Mouse (Mus musculus) liver, postnatal 0 days (tissue): ENCODE data around the gene Lmx1a. TPM values are rescaled to one million over a fixed set of nuclear protein-coding genes. Genes with fewer than 3 reads are reported as not detected.
A peak's percentile ranks its signal among the peaks of the same experiment; 100 is the strongest.

ENCODE experiments used
- ATAC-seq: fragments of 200-750 bp; cut with Nextera tagmentation; 2 replicates; pipeline ENCODE4 v1.8.0; 2017; ENCODE audit warnings: mild to moderate bottlenecking, moderate library complexity
- DNase-seq: peaks from one replicate; pipeline ENCODE4 v3.0.0-alpha.2; 2016
- H3K27ac ChIP-seq: fragments of 300-500 bp; sonication (generic); 2 replicates; pipeline ENCODE4 v1.5.1; 2014; ENCODE audit warnings: antibody characterized with exemption, moderate library complexity, mild to moderate bottlenecking, low read depth
- H3K27me3 ChIP-seq: fragments of 300-500 bp; sonication (generic); 2 replicates; pipeline ENCODE4 v1.6.1; 2014; ENCODE audit warnings: low read length, control low read depth, mixed read lengths; ENCODE audit not compliant: insufficient read depth
- H3K36me3 ChIP-seq: fragments of 300-500 bp; sonication (generic); replicated peaks from 2 replicates; pipeline ENCODE4 v1.6.1; 2014; ENCODE audit warnings: mild to moderate bottlenecking, control low read depth, low read length, moderate library complexity, mixed read lengths; ENCODE audit not compliant: insufficient read depth
- H3K4me1 ChIP-seq: fragments of 300-500 bp; sonication (generic); 2 replicates; pipeline ENCODE4 v1.6.1; 2014; ENCODE audit warnings: antibody characterized with exemption, mild to moderate bottlenecking, control low read depth; ENCODE audit not compliant: insufficient read depth
- H3K4me2 ChIP-seq: fragments of 300-500 bp; sonication (generic); 2 replicates; pipeline ENCODE4 v1.6.1; 2014; ENCODE audit warnings: low read depth, mild to moderate bottlenecking, low read length, moderate library complexity, mixed read lengths
- H3K4me3 ChIP-seq: fragments of 300-500 bp; sonication (generic); 2 replicates; pipeline ENCODE4 v1.5.1; 2014; ENCODE audit warnings: low read depth, low read length
- H3K9ac ChIP-seq: fragments of 300-500 bp; sonication (generic); replicated peaks from 2 replicates; pipeline ENCODE4 v1.6.1; 2014; ENCODE audit warnings: mild to moderate bottlenecking, moderate library complexity
- H3K9me3 ChIP-seq: fragments of 300-500 bp; sonication (generic); 2 replicates; pipeline ENCODE4 v1.6.1; 2016; ENCODE audit warnings: mild to moderate bottlenecking, control low read depth, low read length, mixed read lengths
- CTCF ChIP-seq: sonication (generic); IDR thresholded peaks from 2 replicates; pipeline ENCODE4 v1.5.1; 2016; ENCODE audit warnings: antibody characterized with exemption, low read depth
- EP300 ChIP-seq: IDR thresholded peaks from 2 replicates; pipeline ENCODE4 v1.6.1; 2016; ENCODE audit warnings: antibody characterized with exemption, low read depth, mild to moderate bottlenecking
- WGBS: fragments of 180-500 bp; shearing (Covaris S2); extraction: QIAGEN DNeasy Blood & Tissue Kit; methylation state at CpG from one replicate; pipeline ENCODE4 v1.1.7; 2014; ENCODE audit not compliant: insufficient replicate concordance; 5-methylcytosine and 5-hydroxymethylcytosine counted together
- polyA plus RNA-seq: library from polyadenylated mRNA; unstranded; fragments of >200 nt; fragmentation: Nextera tagmentation; extraction: Ambion mirVana; gene quantifications from 2 replicates; pipeline ENCODE4 v1.2.1, GENCODE M21; 2015

Gene Lmx1a
- polyA plus RNA-seq, result not detected in 2 replicates

DNA sequence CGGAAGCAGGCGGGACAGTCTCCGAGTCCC lies at the start of gene Lmx1a:
TSS of gene Lmx1a (plus strand) at position 6 of the 30 bp plus-strand sequence.
- TF ChIP-seq EP300, result no peak
- Histone ChIP-seq H3K27me3 (peaks cover 80% of the 10 kb centered on the region), H3K27ac (no peak within 1 kb of the TSS), H3K9ac (no peak within 1 kb of the TSS), H3K4me3 (peak within 1 kb of the TSS; percentile 37), H3K9me3 (no peaks in the 10 kb centered on the region), H3K36me3 (no peaks in the 10 kb centered on the region), H3K4me2 (peak within 1 kb of the TSS; percentile 64), H3K4me1 (no peaks in the 10 kb centered on the region)
- no peak for ATAC-seq
- 6% methylated on average over 3 of the region's 3 CpGs for WGBS
- DNase-seq, result no peak

DNA sequence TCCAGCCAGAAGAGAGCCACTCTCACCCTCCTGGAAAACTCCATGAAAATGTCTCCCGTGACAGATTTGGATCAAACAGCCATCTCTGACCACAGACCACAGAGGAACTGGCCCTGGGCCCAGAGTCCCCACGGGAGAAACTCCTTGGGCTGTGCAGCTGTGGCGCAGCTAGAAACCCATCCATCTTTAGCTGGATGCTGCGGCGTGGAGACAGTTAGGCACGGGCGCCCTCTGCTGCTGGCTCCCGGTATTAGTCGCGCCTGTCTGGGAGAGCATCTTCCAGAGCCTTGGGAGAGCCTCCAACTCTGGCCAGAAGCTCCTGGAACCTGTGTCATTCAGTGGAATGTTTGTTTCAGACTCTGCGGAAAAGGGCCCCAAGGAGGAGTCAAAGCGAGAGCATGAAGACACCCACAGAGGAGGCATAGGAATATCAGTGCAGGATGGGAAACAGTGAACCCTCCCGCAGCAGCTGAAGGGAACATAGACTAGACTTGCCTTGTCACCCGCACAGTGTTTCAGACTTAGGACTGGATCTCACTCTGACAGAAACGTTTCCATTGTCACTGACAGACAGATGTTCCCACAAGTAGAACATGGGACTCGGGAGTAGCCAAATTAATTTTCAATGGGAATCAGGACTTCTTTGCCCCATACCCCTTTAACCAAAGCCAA lies 44.0 kb upstream of the Lmx1a start:
- H3K4me2 ChIP-seq, result no peak overlapping the region
- H3K4me3 ChIP-seq, result no peak overlapping the region
- no peak overlapping the region for H3K27ac ChIP-seq
- H3K9me3 ChIP-seq, result no peaks in the 10 kb centered on the region
- H3K27me3 ChIP-seq, result peaks cover 4% of the 10 kb centered on the region; the same call in 1 of the 2 replicates
- no peak for ATAC-seq
- H3K4me1 ChIP-seq, result no peaks in the 10 kb centered on the region
- 16% methylated on average over 16 of the region's 16 CpGs for WGBS
- H3K9ac ChIP-seq, result no peak overlapping the region
- DNase-seq, result peak; percentile 80
- no peaks in the 10 kb centered on the region for H3K36me3 ChIP-seq
- TF ChIP-seq CTCF (peak; percentile 77), EP300 (no peak)

DNA sequence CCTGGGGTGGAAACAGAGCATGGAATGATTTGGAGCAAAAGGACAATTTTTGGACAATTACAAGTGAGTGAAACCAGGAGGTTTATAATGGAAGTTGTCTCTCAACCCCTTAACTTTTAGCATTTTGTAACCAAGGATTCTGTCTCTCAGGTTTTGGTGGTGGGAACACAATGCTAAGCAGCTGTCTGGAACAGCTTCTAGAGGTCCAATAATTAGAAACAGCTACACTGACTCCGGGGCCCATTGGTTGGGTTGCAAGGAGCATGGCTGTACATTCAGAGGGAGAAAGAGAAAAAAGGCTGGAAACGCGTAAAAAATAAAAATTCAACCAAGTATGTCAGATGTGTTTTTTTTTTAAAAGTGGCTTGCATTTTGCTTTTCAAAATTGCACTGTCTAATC lies 40.4 kb upstream of the Lmx1a start:
- no peak for ATAC-seq
- H3K9me3 ChIP-seq, result no peaks in the 10 kb centered on the region
- no peaks in the 10 kb centered on the region for H3K36me3 ChIP-seq
- WGBS, result 89% methylated on average over 3 of the region's 3 CpGs
- no peak overlapping the region for H3K27ac ChIP-seq
- H3K4me1 ChIP-seq, result no peaks in the 10 kb centered on the region
- no peak for DNase-seq
- H3K9ac ChIP-seq, result no peak overlapping the region
- H3K4me3 ChIP-seq, result no peak overlapping the region
- TF ChIP-seq EP300 (no peak), CTCF (no peak)
- peaks cover 4% of the 10 kb centered on the region; the same call in 1 of the 2 replicates for H3K27me3 ChIP-seq
- no peak overlapping the region for H3K4me2 ChIP-seq

DNA sequence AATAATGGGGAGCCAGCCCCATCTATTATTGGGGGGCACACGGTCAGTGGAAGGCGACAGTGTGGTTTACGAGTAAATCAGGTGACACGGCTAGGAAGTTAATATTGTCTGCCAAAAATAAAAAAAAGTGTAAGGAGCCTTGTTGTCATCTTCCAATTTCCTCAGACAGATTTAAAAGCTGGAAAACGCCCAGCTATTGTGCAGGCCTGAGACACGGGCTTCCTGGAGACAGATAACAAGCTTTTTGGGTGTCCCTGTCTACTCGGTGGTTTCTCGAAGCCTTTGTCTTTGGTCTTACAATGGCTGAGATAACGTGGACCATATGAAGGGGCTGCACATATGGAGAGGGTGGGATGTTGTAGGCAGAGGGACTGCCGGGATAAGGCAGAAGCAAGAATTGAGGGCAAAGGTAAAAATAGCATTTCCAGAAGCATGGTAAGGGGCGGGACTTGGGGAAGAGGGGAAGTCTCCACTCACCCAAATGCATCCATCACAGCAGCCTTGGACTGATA lies 39.9 kb upstream of the Lmx1a start:
- DNase-seq (no peak), ATAC-seq (no peak; the same call in 1 of the 2 replicates)
- no peak overlapping the region for H3K9ac ChIP-seq
- 57% methylated on average over 11 of the region's 11 CpGs for WGBS
- H3K9me3 ChIP-seq, result no peaks in the 10 kb centered on the region
- H3K36me3 ChIP-seq, result no peaks in the 10 kb centered on the region
- H3K27me3 ChIP-seq, result peaks cover 4% of the 10 kb centered on the region; the same call in 1 of the 2 replicates
- no peak overlapping the region for H3K4me2 ChIP-seq
- H3K27ac ChIP-seq, result no peak overlapping the region
- TF ChIP-seq CTCF, result no peak
- TF ChIP-seq EP300, result no peak
- H3K4me3 ChIP-seq, result no peak overlapping the region
- H3K4me1 ChIP-seq, result no peaks in the 10 kb centered on the region

DNA sequence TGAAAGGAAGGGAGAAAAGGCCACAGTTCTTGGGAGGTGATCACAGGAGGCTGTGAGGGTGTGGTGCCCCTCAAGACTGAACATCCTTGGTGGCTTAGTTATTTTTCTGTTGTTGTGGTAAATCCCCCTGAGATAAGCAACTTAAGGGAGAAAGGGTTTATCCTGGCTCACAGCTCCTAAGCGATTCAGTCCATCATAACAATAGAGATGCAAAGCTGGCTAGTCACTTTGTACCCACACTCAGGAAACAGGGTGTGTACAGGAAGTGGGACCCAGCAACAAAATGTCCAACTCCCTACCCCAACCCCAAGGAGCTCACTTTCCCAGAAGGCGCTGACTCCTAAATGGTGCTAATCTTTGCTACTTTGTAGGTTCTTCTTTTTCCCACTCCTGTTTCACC lies 36.7 kb upstream of the Lmx1a start:
- ATAC-seq, result no peak

DNA sequence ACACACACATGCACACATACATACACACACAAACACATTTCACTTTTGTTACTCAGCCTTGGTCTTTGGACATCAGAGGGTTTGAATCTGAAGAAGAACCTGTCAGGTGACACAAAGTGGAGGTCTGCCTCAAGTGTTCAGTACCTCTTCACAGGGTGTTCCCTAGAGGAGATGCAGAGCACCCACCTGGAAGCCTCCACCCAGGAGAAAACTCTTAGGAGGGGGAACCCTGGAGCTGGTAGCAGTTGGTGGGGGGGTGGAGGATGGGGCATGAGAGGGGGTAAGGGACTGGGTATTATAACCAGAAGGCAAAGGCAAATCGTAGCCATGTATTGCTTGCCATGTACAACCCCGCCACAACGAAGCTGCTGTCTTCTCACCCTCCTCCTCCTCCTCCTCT lies 30.0 kb upstream of the Lmx1a start:
- Histone ChIP-seq H3K4me2 (no peak overlapping the region), H3K27ac (no peak overlapping the region), H3K9ac (no peak overlapping the region), H3K9me3 (no peaks in the 10 kb centered on the region), H3K4me3 (no peak overlapping the region), H3K27me3 (peaks cover 22% of the 10 kb centered on the region), H3K36me3 (no peaks in the 10 kb centered on the region), H3K4me1 (no peaks in the 10 kb centered on the region)
- ATAC-seq, result no peak
- TF ChIP-seq EP300 (no peak), CTCF (no peak)
- no peak for DNase-seq
- 52% methylated on average over 3 of the region's 3 CpGs for WGBS

More for the DNA sequence above, 36.7 kb upstream of the Lmx1a start:
- no peak overlapping the region for H3K4me3 ChIP-seq
- H3K9me3 ChIP-seq, result no peaks in the 10 kb centered on the region
- H3K9ac ChIP-seq, result no peak overlapping the region
- TF ChIP-seq EP300, result no peak
- TF ChIP-seq CTCF, result no peak
- no peaks in the 10 kb centered on the region for H3K27me3 ChIP-seq
- H3K4me1 ChIP-seq, result no peaks in the 10 kb centered on the region
- no peak overlapping the region for H3K27ac ChIP-seq
- no peaks in the 10 kb centered on the region for H3K36me3 ChIP-seq
- no peak for DNase-seq
- WGBS, result 60% methylated on average over 2 of the region's 2 CpGs
- H3K4me2 ChIP-seq, result no peak overlapping the region
